Mouse (Mus musculus) thymus, postnatal 0 days (tissue): ENCODE results near the gene Serpini1. TPM values are rescaled to one million over a fixed set of nuclear protein-coding genes. Genes with fewer than 3 reads are reported as not detected.
"Not testable (repeated sequence)": the region's sequence is repeated elsewhere in the genome, so short reads cannot be mapped to it uniquely, and the experiment has no call there.

Experiments used
- DNase-seq: peaks from one replicate; pipeline ENCODE4 v3.0.0-alpha.2; 2015; ENCODE audit warnings: low spot score
- polyA plus RNA-seq: library from polyadenylated mRNA; unstranded; fragments of >200 nt; fragmentation: Nextera tagmentation; extraction: Ambion mirVana; gene quantifications from 2 replicates; pipeline ENCODE4 v1.2.1, GENCODE M21; 2015

The Serpini1 gene
- polyA plus RNA-seq, 1 experiment from 2014 or later: 6.0 TPM

DNA sequence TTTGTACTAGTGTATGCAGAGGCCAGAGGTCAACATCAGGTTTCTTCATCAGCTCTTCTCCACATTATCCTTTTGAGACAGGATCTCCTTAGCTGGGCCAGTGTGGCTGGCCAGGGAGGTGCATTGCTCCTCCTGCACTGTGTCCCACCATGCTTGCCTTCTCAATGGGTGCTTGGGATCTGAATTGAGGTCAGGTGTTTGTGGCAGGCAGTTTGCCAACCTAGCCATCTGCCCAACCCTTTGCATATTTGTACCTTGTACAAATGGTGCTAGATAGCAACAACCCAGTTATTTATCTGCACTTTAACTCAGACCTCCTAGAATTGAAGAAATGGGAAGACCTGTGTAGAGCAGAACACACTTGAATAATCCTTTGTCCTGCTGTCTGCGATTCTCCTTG, 78.3 kb downstream of the Serpini1 start:
- no peak for DNase-seq

DNA sequence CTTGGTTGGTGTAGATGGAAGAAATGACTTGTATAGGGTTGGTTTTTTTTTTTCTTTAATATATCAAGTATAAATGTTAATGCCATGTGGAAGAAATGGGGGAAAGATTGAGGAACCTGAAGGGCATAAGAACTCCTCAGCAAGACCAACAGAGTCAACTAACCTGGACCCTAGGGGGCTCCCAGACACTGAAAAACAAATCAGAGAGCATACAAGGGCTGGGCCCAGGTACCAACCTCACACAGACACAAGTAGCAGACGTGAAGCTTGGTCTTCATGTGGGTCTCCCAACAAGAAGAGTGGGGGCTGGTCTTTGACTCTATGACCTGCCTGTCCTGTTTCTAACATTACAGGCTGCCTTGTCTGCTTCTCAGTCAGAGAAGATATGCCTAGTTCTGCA, 82.2 kb downstream of the Serpini1 start:
- peak; percentile 11 for DNase-seq

DNA sequence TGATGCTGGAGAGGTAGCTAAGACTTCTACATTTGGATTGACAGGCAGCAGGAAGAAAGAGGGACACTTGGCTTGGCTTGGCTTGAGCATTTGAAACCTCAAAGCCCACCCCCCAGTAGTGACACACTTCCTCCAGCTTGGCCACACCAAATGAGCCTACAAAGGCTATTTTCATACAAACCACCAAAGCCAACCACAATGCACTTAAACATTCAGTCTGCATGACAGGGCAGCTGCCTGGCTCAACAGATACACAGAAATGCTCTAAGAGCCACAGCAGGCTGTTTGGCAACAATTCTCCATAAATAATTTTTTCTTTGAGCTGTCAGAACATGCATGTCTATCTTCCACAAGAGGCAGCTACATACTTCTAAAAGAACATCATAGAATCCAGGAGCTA, 90.2 kb downstream of the Serpini1 start:
- DNase-seq: no peak

- no peak for DNase-seq
Measured at GRCm38 (mm10) chr3:75648226-75648625, 90.9 kb downstream of the Serpini1 start.

DNA sequence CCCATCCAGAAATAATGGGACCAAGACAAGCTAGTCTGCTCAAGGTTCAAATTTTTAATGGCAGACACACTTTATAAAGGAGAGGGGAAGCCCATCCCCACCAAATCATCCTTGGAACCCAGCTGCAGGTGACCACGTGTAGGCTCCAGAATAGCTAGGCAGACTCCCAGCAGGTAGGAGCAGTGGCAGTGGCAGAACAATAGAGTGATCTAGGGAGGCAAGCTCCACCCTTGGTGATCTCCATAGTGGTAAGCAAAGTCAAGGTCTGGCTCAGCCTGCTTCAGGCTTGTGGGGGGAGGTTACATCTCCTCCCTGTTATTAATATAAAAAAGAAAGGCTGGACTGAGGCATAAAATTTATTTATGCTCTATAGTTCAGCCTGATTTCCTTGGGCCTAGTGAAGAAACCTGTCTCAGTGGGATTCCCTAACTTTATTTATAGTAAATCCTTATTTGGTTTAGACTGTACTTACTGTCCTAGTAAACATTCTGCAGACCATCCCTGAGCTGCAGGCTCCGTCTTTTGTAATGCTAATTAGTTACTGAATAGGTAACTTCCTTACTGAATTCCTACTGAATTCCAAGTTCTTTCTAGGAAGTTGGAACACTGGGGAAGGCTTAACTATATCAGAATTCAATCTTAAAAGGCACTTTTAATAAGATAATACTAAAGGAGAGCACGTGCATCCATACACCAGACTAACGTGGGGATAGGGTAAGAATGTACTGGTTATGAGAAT, 93.2 kb downstream of the Serpini1 start:
- DNase-seq: not testable (repeated sequence)

DNA sequence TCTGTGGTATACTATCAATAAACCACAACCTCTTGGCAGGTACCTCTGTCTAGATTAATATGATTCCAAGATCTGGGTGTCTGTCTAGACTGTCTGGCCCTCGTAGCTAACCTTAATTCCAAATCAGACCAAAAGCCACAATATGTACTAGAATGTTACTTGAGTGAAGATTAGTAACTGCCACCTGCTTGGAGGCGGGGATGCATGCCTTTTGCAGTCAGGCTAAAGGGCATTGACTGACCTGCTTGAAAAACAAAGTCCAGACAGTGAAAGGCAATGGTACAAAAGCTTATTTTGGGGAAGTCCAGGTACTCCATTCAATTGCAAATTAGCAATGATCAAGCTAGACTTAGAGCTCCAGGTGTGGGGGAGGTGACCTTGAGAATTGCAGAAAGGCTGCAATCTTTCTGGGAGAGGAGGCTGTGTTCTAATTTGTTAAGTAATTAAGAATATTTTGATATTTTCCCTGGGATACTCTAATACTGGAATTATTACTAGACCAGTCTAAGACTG, 94.3 kb downstream of the Serpini1 start:
- DNase-seq: no peak

DNA sequence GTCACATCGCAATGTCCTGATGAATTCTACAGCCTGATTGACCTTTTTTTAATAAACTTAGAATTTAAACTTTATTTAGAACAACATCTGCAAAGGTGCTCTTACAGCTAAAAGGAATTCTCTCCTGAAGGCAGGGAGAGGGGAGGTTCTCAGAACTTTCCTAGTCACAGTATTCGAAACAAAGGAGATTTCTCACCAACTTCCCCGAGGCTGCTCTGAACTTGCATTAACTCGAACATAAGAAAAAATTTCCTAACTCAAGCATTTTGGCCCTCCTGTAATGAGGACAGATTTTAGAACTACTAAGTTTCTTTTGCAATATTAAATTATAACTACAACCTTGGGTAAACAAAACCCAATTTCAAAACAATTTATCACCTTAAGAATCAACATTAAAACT, 96.6 kb downstream of the Serpini1 start:
- DNase-seq: not testable (repeated sequence)

DNA sequence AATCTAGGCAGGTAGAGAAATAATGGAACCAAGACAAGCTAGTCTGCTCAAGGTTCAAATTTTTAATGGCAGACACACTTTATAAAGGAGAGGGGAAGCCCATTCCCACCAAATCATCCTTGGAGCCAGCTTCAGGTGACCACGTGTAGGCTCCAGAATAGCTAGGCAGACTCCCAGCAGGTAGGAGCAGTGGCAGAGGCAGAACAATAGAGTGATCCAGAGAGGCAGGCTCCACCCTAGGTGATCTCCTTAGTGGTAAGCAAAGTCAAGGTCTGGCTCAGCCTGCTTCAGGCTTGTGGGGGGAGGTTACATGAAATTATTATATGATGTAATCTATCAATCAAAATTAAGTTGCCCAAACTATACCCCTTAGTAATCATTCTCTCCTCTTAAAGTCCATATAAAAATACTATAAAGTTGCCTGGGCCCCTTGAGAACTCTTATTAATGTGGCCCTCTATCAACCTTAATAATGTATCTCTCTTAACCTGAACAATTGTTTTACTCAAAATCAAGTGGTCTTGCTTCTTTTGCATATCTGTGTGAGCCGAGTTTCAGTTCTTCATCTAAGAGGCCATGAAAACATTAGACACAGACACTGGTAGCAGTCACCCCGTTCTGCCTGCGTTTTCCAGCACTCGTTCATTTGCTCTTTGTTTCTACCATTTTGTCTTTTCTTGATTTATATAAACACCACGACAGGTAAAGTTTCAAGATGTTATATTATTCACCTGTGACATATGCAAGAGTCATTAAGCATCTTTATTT, 98.4 kb downstream of the Serpini1 start:
- no peak for DNase-seq

DNA sequence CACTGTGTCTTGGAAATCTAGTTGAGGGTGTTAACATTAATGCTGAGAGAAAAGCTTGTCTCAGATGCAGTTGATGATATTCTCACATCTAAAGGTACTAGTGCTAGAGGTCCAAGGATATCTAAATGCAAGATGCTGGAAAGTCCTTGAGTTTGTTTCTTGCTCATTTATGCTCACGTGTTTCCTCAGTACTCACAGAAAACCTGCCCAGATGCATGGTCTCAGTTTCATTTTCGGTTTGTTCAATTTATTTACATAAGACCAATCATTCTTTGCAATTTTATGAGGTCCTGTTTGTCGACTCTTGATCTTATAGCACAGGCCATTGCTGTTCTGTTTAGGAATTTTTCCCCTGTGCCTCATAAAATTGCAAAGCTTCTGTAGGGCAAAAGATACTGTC, 109.6 kb downstream of the Serpini1 start:
- no peak for DNase-seq

DNA sequence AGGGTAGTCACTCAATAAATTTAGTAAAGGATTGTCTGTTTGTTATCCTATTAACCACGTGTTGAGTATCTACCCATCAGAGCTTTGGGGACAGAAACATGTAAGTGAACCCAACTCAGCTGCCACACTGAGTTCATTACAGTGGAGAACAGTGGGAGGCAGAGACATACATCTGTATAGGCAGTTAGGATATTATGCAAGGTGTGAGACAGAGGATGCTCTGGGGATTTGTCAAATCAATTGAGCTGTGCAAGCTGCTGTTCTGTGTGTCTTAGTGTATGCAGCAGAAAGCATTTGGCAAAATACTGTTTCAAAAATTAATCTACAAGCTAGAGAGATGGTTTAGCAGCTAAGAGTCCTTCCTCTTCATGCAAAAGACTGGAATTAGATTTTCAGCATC, 113.1 kb downstream of the Serpini1 start:
- DNase-seq: no peak

- DNase-seq: peak; percentile 48
Measured at GRCm38 (mm10) chr3:75682881-75683280, 125.5 kb downstream of the Serpini1 start.

DNA sequence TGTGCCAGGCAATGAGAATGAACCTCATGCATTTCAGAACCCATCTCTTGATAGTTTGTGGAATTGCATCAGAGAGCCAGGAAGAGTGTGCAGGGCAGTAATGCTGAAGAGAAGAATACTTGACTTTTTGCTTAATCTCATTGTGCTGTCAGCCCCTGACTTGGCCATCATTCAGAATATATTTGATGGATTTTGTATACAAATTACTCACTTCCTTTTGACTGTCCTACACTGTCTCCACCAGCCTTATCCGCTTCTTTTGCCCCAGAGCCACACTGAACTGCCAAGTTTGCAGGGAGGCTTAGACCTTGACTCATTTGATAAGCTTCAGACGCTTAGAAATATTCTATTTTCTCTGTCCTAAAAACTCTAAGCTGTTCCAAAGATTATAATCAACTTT, 129.4 kb downstream of the Serpini1 start:
- DNase-seq: no peak

DNA sequence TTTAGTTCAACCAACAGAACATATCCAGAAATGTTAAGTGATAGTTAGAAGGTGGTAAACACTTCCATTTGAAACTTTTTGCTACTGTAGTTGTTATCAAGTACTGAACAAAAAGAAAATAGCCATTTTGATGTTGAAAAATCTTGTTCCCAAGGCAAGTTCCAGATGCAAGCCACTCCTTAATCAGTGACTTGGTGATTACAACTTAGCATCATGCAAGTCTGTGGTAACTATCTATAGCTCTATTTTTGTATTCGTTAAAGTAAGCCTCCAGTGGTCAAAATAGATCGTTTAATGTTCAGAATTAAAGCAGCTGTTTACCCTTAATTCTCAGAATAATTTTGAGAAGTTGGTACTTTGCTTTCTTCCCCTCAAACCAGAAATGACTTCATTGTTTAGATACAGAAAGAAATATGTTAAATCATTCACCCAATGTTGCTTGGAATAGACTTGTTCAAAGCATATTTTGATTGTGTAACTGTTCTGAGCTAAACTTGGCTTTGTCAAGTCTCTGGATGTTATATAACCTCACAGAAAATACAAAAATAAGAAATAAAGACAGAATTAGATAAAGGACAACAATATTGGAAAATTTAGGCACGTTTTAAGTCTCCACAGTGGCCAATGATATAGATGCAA, 130.0 kb downstream of the Serpini1 start:
- DNase-seq: no peak

GRCm38 (mm10) chr3:75690321-75690720, 133.0 kb downstream of the Serpini1 start:
- DNase-seq: no peak

DNA sequence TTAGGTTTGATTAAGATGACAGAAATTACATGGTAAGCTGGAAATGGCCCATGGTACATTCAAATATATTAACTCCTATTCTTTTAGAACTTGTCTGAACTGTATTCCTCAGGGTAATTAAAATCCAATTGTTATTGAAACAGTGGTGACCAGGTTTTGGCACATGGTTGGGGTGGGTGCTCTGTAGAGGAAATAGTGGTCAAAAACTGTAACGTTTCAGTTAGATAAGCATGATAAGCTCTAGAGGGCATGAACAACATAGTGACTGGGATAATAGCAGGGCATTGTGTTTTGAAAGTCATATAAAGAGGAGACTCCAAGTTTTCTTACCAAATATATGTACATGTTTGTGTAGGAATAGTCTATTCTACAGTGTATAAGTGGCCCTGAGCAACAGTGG, 134.7 kb downstream of the Serpini1 start:
- no peak for DNase-seq

Other genes with a start within 250 kb of the Serpini1 start
- 0.08 TPM in 1 of 2 replicates, not detected in the other for gene Wdr49, start 75.4 kb upstream of the Serpini1 start, polyA plus RNA-seq
- gene Pdcd10, start 691 bp upstream of the Serpini1 start, polyA plus RNA-seq: 147 and 150 TPM in 2 replicates
- gene Gm29133, start 190.7 kb downstream of the Serpini1 start, polyA plus RNA-seq: not detected in 2 replicates